Mouse (Mus musculus) liver, postnatal 0 days (tissue): ENCODE results near the gene Hils1.

Experiments
- CTCF ChIP-seq: sonication (generic); IDR thresholded peaks from 2 replicates; pipeline ENCODE4 v1.5.1; 2016; ENCODE audit warnings: antibody characterized with exemption, low read depth
- EP300 ChIP-seq: IDR thresholded peaks from 2 replicates; pipeline ENCODE4 v1.6.1; 2016; ENCODE audit warnings: antibody characterized with exemption, low read depth, mild to moderate bottlenecking

DNA sequence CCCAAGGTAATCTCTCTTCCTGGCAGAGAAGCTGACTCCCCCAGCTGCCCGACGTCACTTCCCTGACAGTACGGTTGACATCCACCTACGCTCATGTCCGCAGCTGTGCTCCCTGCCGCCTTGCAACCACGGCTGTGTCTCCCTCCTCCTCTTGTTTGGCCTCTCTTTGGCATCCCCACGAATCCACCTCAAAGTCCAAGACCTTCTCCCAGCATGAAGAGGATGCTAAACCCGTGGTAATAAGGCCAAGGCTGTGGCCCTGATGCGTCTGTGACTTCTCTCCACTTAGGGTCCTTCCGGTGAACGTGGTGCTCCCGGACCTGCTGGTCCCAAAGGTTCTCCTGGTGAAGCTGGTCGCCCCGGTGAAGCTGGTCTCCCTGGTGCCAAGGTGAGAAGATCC lies 24.3 kb upstream of the Hils1 start:
- no peak for TF ChIP-seq CTCF
- no peak for TF ChIP-seq EP300
